Mouse (Mus musculus): ENCODE results near the gene Psapl1.

- no peak for TF ChIP-seq POLR2A (IDR thresholded peaks at IDR 0.05; ENCODE audit: borderline replicate concordance, extremely low read depth, low read depth, low read length)
- TF ChIP-seq CTCF (IDR thresholded peaks at IDR 0.05; ENCODE audit: insufficient read depth, low read length) = no peak
Measured at GRCm38 (mm10) chr5:36202781-36203180, 1.0 kb upstream of the Psapl1 start.

Data from lung, adult 2 months (tissue).